Mouse (Mus musculus) gastrocnemius, adult 18-20 months (tissue): ENCODE measurements around the gene Cat. TPM values are rescaled to one million over a fixed set of nuclear protein-coding genes. Genes with fewer than 3 reads are reported as not detected.
A peak's percentile ranks its signal among the peaks of the same experiment; 100 is the strongest.

Experiments
- DNase-seq: peaks from one replicate; pipeline ENCODE4 v3.0.0; 2021; ENCODE audit warnings: low spot score
- total RNA-seq, 2 experiments: library from RNA; stranded (reverse); gene quantifications; 2 replicates each; pipeline ENCODE4 v1.2.3; 2021

Cat gene
- total RNA-seq, 2 experiments from 2014 or later = 114 to 125 TPM

- DNase-seq = peak; percentile 62
These were observed 45.2 kb downstream of the Cat start for GRCm38 (mm10) chr2:103439710-103440109.

- no peak for DNase-seq
These were observed 45.8 kb downstream of the Cat start for GRCm38 (mm10) chr2:103439071-103439622.

- DNase-seq = no peak
These were observed 48.4 kb downstream of the Cat start for GRCm38 (mm10) chr2:103436534-103436933.

- peak; percentile 22 for DNase-seq
These were observed 49.9 kb downstream of the Cat start for GRCm38 (mm10) chr2:103435110-103435509.

- DNase-seq = peak; percentile 12
These were observed 52.2 kb downstream of the Cat start for GRCm38 (mm10) chr2:103432695-103433275.

GRCm38 (mm10) chr2:103430712-103431111 lies 54.2 kb downstream of the Cat start:
- no peak for DNase-seq

GRCm38 (mm10) chr2:103428356-103428755 lies 56.6 kb downstream of the Cat start:
- DNase-seq = peak; percentile 36

- DNase-seq = no peak
These were observed 59.4 kb downstream of the Cat start for GRCm38 (mm10) chr2:103425456-103426063.

GRCm38 (mm10) chr2:103424349-103425026 lies 60.5 kb downstream of the Cat start:
- peak; percentile 41 for DNase-seq

- DNase-seq = no peak
These were observed 61.1 kb downstream of the Cat start for GRCm38 (mm10) chr2:103423884-103424283.

- no peak for DNase-seq
These were observed 64.1 kb downstream of the Cat start for GRCm38 (mm10) chr2:103420650-103421507.

- no peak for DNase-seq
These were observed 69.2 kb downstream of the Cat start for GRCm38 (mm10) chr2:103415774-103416173.

GRCm38 (mm10) chr2:103413381-103413780 lies 71.6 kb downstream of the Cat start:
- DNase-seq = no peak

- DNase-seq = no peak
These were observed 73.1 kb downstream of the Cat start for GRCm38 (mm10) chr2:103411816-103412215.

GRCm38 (mm10) chr2:103411348-103411747 lies 73.6 kb downstream of the Cat start, which contains the start of gene Elf5:
Gene Elf5 (plus strand): TSS chr2:103411688.
- DNase-seq = no peak

- no peak for DNase-seq
These were observed 78.7 kb downstream of the Cat start for GRCm38 (mm10) chr2:103406239-103406638.

Other genes starting within 250 kb of the Cat start
- gene Ehf, start 181.9 kb downstream of the Cat start, total RNA-seq = under 1 TPM in 1 of 2 experiments, not detected in 1; 0.23 TPM
- under 1 TPM; 0.11 to 0.28 TPM for gene Elf5, start 73.5 kb downstream of the Cat start, total RNA-seq
- gene Abtb2, start 81.2 kb upstream of the Cat start, total RNA-seq = 10 to 100 TPM in 1 of 2 experiments, 1 to 10 TPM in 1; 6.9 to 11.3 TPM